Mouse (Mus musculus): ENCODE measurements around the gene Pphln1. TPM values are rescaled to one million over a fixed set of nuclear protein-coding genes. Genes with fewer than 3 reads are reported as not detected.

Pphln1 gene
- total RNA-seq, 2 experiments from 2014 or later = 30.8 to 35.8 TPM

GRCm38 (mm10) chr15:93521787-93522180 is 123.6 kb downstream of the Pphln1 start:
- DNase-seq (ENCODE audit: extremely low spot score in 1 of 2, low spot score in 2 of 2) = no peak
- intact Hi-C loops (cut with DNase I) = no loop called here

GRCm38 (mm10) chr15:93525305-93525917 is 127.3 kb downstream of the Pphln1 start:
- intact Hi-C loops (cut with DNase I) = no loop called here
- no peak for DNase-seq (ENCODE audit: extremely low spot score in 1 of 2, low spot score in 2 of 2)

DNA sequence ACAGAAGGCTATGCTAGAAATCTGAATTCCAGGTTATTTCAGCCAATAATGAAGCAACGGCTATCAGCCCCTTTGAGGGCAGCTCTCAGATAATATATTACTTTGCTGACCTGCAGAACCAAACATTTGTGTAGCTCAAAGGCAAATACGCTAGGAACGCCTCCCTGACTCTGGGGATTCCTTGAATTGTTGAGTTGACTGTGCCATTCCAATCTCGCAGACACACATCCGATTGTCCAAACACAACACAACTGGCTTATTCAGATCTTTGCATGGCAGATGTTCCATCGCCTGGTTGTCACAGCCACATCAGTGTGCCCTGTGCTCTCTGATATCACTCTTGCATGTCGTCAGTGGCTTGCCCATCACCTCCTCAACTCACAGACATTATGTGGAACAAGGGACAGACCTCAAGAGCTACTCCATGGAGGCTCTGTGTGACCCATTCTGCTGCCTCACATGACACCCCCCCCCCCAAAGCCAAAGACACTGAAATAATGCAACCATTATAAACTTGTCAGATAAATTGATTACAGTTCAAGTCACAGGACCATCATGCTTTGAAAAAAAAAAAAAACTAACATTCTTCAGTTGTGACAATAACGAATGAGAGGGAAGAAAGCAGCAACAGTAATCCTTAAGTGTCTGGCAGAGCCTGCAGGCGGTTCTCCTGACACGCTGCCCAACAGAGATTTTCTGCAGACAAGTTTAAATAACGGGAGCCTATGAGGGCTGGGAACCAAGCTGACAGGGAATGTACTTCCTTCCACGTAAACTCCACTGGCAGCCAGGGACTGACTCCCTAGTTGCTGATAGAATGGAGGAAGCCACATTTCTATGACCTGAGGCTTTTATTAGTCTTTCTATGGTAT is 131.9 kb downstream of the Pphln1 start:
- no peak for DNase-seq (ENCODE audit: extremely low spot score in 1 of 2, low spot score in 2 of 2)
- intact Hi-C loops (cut with DNase I) = no loop called here

- DNase-seq (ENCODE audit: extremely low spot score in 1 of 2, low spot score in 2 of 2) = no peak
- intact Hi-C loops (cut with DNase I) = no loop called here
These were observed 132.5 kb downstream of the Pphln1 start for GRCm38 (mm10) chr15:93530703-93531032.

GRCm38 (mm10) chr15:93536191-93536590 is 138.0 kb downstream of the Pphln1 start:
- intact Hi-C loops (cut with DNase I) = no loop called here
- DNase-seq (ENCODE audit: extremely low spot score in 1 of 2, low spot score in 2 of 2) = no peak

GRCm38 (mm10) chr15:93537745-93538144 is 139.6 kb downstream of the Pphln1 start:
- DNase-seq (ENCODE audit: extremely low spot score in 1 of 2, low spot score in 2 of 2) = no peak
- intact Hi-C loops (cut with DNase I) = no loop called here

DNA sequence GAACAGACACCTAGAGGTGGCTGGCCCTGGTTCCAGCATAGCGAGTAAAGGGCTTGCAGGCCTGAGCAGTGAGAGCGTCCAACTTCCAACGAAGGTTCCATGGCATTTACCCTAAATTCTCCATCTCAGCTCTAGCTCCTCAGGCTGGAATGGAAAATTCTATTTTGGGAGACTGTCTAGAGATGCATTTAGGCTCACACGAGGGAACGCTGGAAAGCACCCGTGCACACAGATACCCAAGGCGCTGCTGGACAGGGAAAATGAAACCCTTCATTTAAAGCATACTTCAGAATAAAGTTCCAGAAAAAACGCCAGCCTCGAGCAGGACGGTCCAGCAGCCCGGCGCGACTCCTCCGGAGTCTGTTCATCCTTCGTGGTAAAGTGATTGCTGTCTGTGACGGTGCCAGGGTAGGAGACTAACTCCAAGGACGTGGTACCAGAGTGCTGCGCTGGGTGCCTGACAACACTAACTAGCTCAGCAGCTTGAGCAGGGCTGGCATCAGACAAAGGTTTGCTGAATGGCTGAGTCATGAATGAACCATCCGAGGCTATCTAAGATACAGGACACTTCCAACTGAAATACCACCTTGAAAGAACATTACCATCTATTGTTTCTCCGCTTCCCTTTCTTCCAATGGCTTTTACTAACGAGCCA is 140.5 kb downstream of the Pphln1 start:
- intact Hi-C loops (cut with DNase I) = no loop called here
- DNase-seq (ENCODE audit: extremely low spot score in 1 of 2, low spot score in 2 of 2) = no peak

- no peak for DNase-seq (ENCODE audit: extremely low spot score in 1 of 2, low spot score in 2 of 2)
- intact Hi-C loops (cut with DNase I) = no loop called here
These were observed 141.3 kb downstream of the Pphln1 start for GRCm38 (mm10) chr15:93539415-93539814.

Other genes with a start within 250 kb of the Pphln1 start
- 10 to 100 TPM; 10.7 to 10.8 TPM for gene Gxylt1, start 123.2 kb upstream of the Pphln1 start, total RNA-seq (2021)
- 10 to 100 TPM; 97.5 to 98.5 TPM for gene Yaf2, start 61.4 kb upstream of the Pphln1 start, total RNA-seq (2021)
- 10 to 100 TPM; 77.6 to 90.7 TPM for gene Zcrb1, start within 50 bp of the Pphln1 start, total RNA-seq (2021)
- 10 to 100 TPM; 63.1 to 67.0 TPM for gene Prickle1, start 197.5 kb downstream of the Pphln1 start, total RNA-seq (2021)

Measured in left cerebral cortex, postnatal 10 days (tissue).